Mouse (Mus musculus) heart, postnatal 0 days (tissue): ENCODE results near the gene Zfp511.

Experiments
- CTCF ChIP-seq: IDR thresholded peaks from 2 replicates; pipeline ENCODE4 v1.5.1; 2016; ENCODE audit warnings: antibody characterized with exemption, control low read depth, low read depth
- EP300 ChIP-seq: IDR thresholded peaks from 2 replicates; pipeline ENCODE4 v1.6.1; 2016; ENCODE audit warnings: antibody characterized with exemption, low read depth

DNA sequence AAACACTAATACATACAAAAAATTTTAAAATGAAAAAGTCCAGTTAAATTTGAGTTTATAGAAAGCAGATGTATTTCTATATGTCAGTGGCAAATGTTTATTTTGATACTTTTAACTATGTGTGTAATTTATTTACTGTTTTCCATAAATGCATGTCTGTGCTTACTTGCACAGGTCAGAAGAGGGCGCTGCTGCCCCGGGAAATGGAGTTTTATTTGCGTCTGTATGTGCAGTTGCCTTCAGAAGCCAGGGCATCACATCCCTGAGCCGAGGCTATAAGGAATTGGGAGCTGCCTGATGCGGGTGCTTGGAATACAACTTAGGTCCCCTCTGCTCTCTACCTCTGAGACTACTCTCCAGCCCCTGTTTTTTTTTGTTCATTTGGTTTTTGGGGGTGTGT, 42.5 kb downstream of the Zfp511 start:
- TF ChIP-seq CTCF (peak; percentile 84), EP300 (no peak)
